Mouse (Mus musculus): ENCODE data around the gene Tnfrsf11a. TPM values are rescaled to one million over a fixed set of nuclear protein-coding genes. Genes with fewer than 3 reads are reported as not detected.
"Not testable (repeated sequence)": the region's sequence is repeated elsewhere in the genome, so short reads cannot be mapped to it uniquely, and the experiment has no call there.

Gene Tnfrsf11a
- polyA plus RNA-seq, 1 experiment from 2014 or later = 0.95 TPM

GRCm38 (mm10) chr1:105759422-105760165 lies 20.9 kb upstream of the Tnfrsf11a start:
- ATAC-seq (ENCODE audit: low FRiP score) = no peak
- H3K27me3 ChIP-seq (replicated peaks) = no peaks in the 10 kb centered on the region
- no peaks in the 10 kb centered on the region for H3K36me3 ChIP-seq
- no peak overlapping the region for H3K9ac ChIP-seq (replicated peaks)
- whole genome bisulfite sequencing = 78% methylated on average over 3 of the region's 3 CpGs
- H3K27ac ChIP-seq (replicated peaks) = no peak overlapping the region
- no peaks in the 10 kb centered on the region for H3K4me1 ChIP-seq
- H3K4me2 ChIP-seq = no peak overlapping the region
- no peak overlapping the region for H3K4me3 ChIP-seq (replicated peaks)
- H3K9me3 ChIP-seq (replicated peaks) = 0 out of 2 replicates have a peak, but pooled peaks cover 3% of the 10 kb centered on the region

- Histone ChIP-seq H3K9ac (replicated peaks) (no peak overlapping the region), H3K27me3 (replicated peaks) (no peaks in the 10 kb centered on the region), H3K4me2 (no peak overlapping the region), H3K36me3 (no peaks in the 10 kb centered on the region), H3K27ac (replicated peaks) (no peak overlapping the region), H3K9me3 (replicated peaks) (0 out of 2 replicates have a peak, but pooled peaks cover 3% of the 10 kb centered on the region), H3K4me1 (no peaks in the 10 kb centered on the region), H3K4me3 (replicated peaks) (no peak overlapping the region)
- ATAC-seq (ENCODE audit: low FRiP score) = no peak
- 89% methylated on average over 8 of the region's 8 CpGs for WGBS
Measured at GRCm38 (mm10) chr1:105765586-105765985, 14.9 kb upstream of the Tnfrsf11a start.

GRCm38 (mm10) chr1:105766099-105766498 lies 14.4 kb upstream of the Tnfrsf11a start:
- WGBS = 84% methylated on average over 9 of the region's 9 CpGs

GRCm38 (mm10) chr1:105768397-105768796 lies 12.1 kb upstream of the Tnfrsf11a start:
- no peak for ATAC-seq (ENCODE audit: low FRiP score)
- WGBS = 91% methylated on average over 2 of the region's 2 CpGs
- Histone ChIP-seq H3K27me3 (replicated peaks) (no peaks in the 10 kb centered on the region), H3K4me1 (no peaks in the 10 kb centered on the region), H3K36me3 (no peaks in the 10 kb centered on the region), H3K9ac (replicated peaks) (no peak overlapping the region), H3K4me3 (replicated peaks) (no peak overlapping the region), H3K27ac (replicated peaks) (no peak overlapping the region), H3K9me3 (replicated peaks) (no peaks in the 10 kb centered on the region), H3K4me2 (no peak overlapping the region)

More at GRCm38 (mm10) chr1:105766099-105766498, 14.4 kb upstream of the Tnfrsf11a start:
- not testable (repeated sequence) for H3K4me3 ChIP-seq (replicated peaks); H3K9ac ChIP-seq (replicated peaks); H3K9me3 ChIP-seq (replicated peaks); H3K36me3 ChIP-seq; H3K27ac ChIP-seq (replicated peaks); H3K27me3 ChIP-seq (replicated peaks); ATAC-seq (ENCODE audit: low FRiP score); H3K4me2 ChIP-seq; H3K4me1 ChIP-seq

- Histone ChIP-seq H3K9me3 (replicated peaks) (no peaks in the 10 kb centered on the region), H3K4me1 (no peaks in the 10 kb centered on the region), H3K4me3 (replicated peaks) (no peak overlapping the region), H3K27ac (replicated peaks) (no peak overlapping the region), H3K27me3 (replicated peaks) (no peaks in the 10 kb centered on the region), H3K4me2 (no peak overlapping the region), H3K9ac (replicated peaks) (no peak overlapping the region), H3K36me3 (no peaks in the 10 kb centered on the region)
- no peak for ATAC-seq (ENCODE audit: low FRiP score)
- 90% methylated on average over 2 of the region's 2 CpGs for WGBS
Measured at GRCm38 (mm10) chr1:105770685-105771084, 9.8 kb upstream of the Tnfrsf11a start.

- no peak overlapping the region for H3K9ac ChIP-seq (replicated peaks)
- peaks cover 16% of the 10 kb centered on the region for H3K4me1 ChIP-seq
- 95% methylated on average over 4 of the region's 4 CpGs for WGBS
- no peak overlapping the region for H3K27ac ChIP-seq (replicated peaks)
- no peak overlapping the region for H3K4me3 ChIP-seq (replicated peaks)
- ATAC-seq (ENCODE audit: low FRiP score) = no peak
- H3K36me3 ChIP-seq = no peaks in the 10 kb centered on the region
- H3K9me3 ChIP-seq (replicated peaks) = no peaks in the 10 kb centered on the region
- no peak overlapping the region for H3K4me2 ChIP-seq
- H3K27me3 ChIP-seq (replicated peaks) = peaks cover 9% of the 10 kb centered on the region
Measured at GRCm38 (mm10) chr1:105776426-105776825, 4.1 kb upstream of the Tnfrsf11a start.

GRCm38 (mm10) chr1:105780079-105780456 lies 450 bp upstream of the Tnfrsf11a start:
- Histone ChIP-seq H3K9ac (replicated peaks) (peak overlapping the region; percentile 63), H3K27me3 (replicated peaks) (peaks cover 16% of the 10 kb centered on the region), H3K27ac (replicated peaks) (no peak overlapping the region), H3K4me1 (peaks cover 19% of the 10 kb centered on the region), H3K4me2 (peak overlapping the region; percentile 98), H3K36me3 (no peaks in the 10 kb centered on the region), H3K9me3 (replicated peaks) (no peaks in the 10 kb centered on the region), H3K4me3 (replicated peaks) (peak overlapping the region; percentile 61)
- ATAC-seq (ENCODE audit: low FRiP score) = no peak
- WGBS = 38% methylated on average over 12 of the region's 12 CpGs

- H3K27ac ChIP-seq (replicated peaks) = no peak overlapping the region
- H3K9ac ChIP-seq (replicated peaks) = no peak overlapping the region
- WGBS = 40% methylated on average over 12 of the region's 12 CpGs
Measured at GRCm38 (mm10) chr1:105781391-105782146, 1.1 kb downstream of the Tnfrsf11a start.

GRCm38 (mm10) chr1:105784257-105785016 lies 3.9 kb downstream of the Tnfrsf11a start:
- Histone ChIP-seq H3K9ac (replicated peaks) (no peak overlapping the region), H3K36me3 (no peaks in the 10 kb centered on the region), H3K4me2 (no peak overlapping the region), H3K27me3 (replicated peaks) (peaks cover 16% of the 10 kb centered on the region), H3K27ac (replicated peaks) (no peak overlapping the region), H3K9me3 (replicated peaks) (no peaks in the 10 kb centered on the region), H3K4me1 (peaks cover 19% of the 10 kb centered on the region), H3K4me3 (replicated peaks) (no peak overlapping the region)
- WGBS = 49% methylated on average over 5 of the region's 5 CpGs
- no peak for ATAC-seq (ENCODE audit: low FRiP score)

More at GRCm38 (mm10) chr1:105781391-105782146, 1.1 kb downstream of the Tnfrsf11a start:
- Histone ChIP-seq H3K27me3 (replicated peaks) (peaks cover 16% of the 10 kb centered on the region), H3K36me3 (no peaks in the 10 kb centered on the region), H3K4me2 (peak overlapping the region; percentile 98), H3K4me1 (peaks cover 19% of the 10 kb centered on the region), H3K4me3 (replicated peaks) (peak overlapping the region; percentile 61), H3K9me3 (replicated peaks) (no peaks in the 10 kb centered on the region)
- no peak for ATAC-seq (ENCODE audit: low FRiP score)

- Histone ChIP-seq H3K9me3 (replicated peaks) (no peaks in the 10 kb centered on the region), H3K4me2 (no peak overlapping the region), H3K27me3 (replicated peaks) (peaks cover 13% of the 10 kb centered on the region), H3K9ac (replicated peaks) (no peak overlapping the region), H3K4me3 (replicated peaks) (no peak overlapping the region), H3K36me3 (no peaks in the 10 kb centered on the region), H3K4me1 (peaks cover 14% of the 10 kb centered on the region), H3K27ac (replicated peaks) (no peak overlapping the region)
- no peak for ATAC-seq (ENCODE audit: low FRiP score)
- 74% methylated on average over 4 of the region's 4 CpGs for WGBS
Measured at GRCm38 (mm10) chr1:105785146-105785545, 4.6 kb downstream of the Tnfrsf11a start.

- H3K9me3 ChIP-seq (replicated peaks) = no peaks in the 10 kb centered on the region
- no peaks in the 10 kb centered on the region for H3K4me1 ChIP-seq
- WGBS = 86% methylated on average over 6 of the region's 6 CpGs
- H3K4me3 ChIP-seq (replicated peaks) = no peak overlapping the region
- H3K9ac ChIP-seq (replicated peaks) = no peak overlapping the region
- H3K4me2 ChIP-seq = no peak overlapping the region
- H3K36me3 ChIP-seq = no peaks in the 10 kb centered on the region
- ATAC-seq (ENCODE audit: low FRiP score) = no peak
- no peak overlapping the region for H3K27ac ChIP-seq (replicated peaks)
- H3K27me3 ChIP-seq (replicated peaks) = peaks cover 3% of the 10 kb centered on the region
Measured at GRCm38 (mm10) chr1:105786731-105787357, 6.3 kb downstream of the Tnfrsf11a start.
